Mouse (Mus musculus): Measurements from ENCODE around the gene Mta1. TPM values are rescaled to one million over a fixed set of nuclear protein-coding genes. Genes with fewer than 3 reads are reported as not detected.
A peak's percentile ranks its signal among the peaks of the same experiment; 100 is the strongest.

Mta1 gene
- polyA plus RNA-seq, 1 experiment from 2014 or later: 11.3 TPM

DNA sequence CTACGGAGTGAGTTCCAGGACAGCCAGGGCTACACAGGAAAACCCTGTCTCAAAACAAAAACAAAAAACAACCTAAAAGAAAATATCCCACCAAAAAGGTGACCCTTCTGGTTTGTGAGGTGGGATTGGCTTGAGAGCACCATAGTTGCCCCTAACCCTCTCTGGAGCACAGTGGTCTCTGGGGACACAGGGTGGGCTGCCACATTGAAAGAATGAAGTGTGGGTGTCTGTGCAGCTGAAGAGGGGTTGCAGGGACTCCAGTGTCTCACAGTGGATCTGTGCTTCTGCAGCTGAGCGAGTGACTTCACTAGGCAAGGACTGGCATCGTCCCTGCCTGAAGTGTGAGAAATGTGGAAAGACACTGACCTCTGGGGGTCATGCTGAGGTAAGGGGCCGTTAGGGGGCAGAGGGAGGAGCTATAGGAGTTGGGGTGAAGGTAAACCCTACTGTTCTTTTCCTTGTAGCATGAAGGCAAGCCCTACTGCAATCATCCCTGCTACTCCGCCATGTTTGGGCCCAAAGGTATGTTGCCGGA lies 55.0 kb downstream of the Mta1 start:
- WGBS: 77% methylated on average over 6 of the region's 6 CpGs
- Histone ChIP-seq H3K4me2 (replicated peaks) (peak overlapping the region; percentile 90; the same call in 1 of the 2 replicates), H3K27ac (no peak overlapping the region), H3K27me3 (replicated peaks) (peaks cover 6% of the 10 kb centered on the region; the same call in 1 of the 2 replicates), H3K4me3 (replicated peaks) (no peak overlapping the region), H3K9ac (no peak overlapping the region), H3K9me3 (no peaks in the 10 kb centered on the region), H3K36me3 (0 out of 2 replicates have a peak, but pooled peaks cover 4% of the 10 kb centered on the region), H3K4me1 (replicated peaks) (peaks cover 38% of the 10 kb centered on the region)
- ATAC-seq: no peak

DNA sequence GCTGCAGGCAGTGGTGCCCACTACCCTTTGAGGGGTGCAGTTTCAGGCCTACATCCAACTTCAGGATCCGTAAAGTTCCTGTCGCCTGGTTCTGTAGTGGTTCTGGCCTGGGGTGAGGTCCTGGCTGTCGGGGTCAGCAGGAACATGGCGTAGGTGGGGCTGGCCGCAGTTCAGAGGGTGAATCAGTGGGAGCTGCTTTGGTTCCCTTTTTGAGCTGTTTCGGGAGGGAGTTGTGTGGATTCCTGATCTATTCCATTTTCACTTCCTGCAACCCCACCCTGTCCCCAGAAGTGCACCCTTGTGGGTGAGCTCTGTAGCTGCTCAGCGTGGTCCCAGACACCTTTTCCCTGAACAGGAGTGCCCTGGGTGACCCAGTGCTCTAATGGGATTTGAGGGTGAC lies 55.9 kb downstream of the Mta1 start:
- 94% methylated on average over 7 of the region's 7 CpGs for WGBS
- ATAC-seq: no peak
- Histone ChIP-seq H3K9me3 (no peaks in the 10 kb centered on the region), H3K4me3 (replicated peaks) (no peak overlapping the region), H3K4me1 (replicated peaks) (peaks cover 30% of the 10 kb centered on the region), H3K27ac (no peak overlapping the region), H3K4me2 (replicated peaks) (no peak overlapping the region), H3K27me3 (replicated peaks) (peaks cover 6% of the 10 kb centered on the region; the same call in 1 of the 2 replicates), H3K36me3 (0 out of 2 replicates have a peak, but pooled peaks cover 4% of the 10 kb centered on the region), H3K9ac (no peak overlapping the region)

DNA sequence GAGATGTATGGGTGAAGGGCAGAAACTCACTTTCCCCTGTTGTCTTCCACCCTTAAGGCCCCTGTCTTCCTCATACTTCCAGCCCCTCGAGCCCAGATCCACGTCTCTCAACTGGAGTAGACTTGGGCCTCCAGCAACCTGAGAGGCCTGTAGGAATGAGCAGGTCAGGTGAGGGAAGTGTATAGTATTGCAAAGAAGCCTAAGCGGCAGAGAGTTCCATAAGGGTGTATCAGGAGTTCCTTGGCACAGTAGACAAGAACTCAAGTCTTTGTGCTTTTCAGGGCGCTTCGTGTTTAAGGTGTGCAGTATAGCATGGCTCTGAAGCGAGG lies 56.6 kb downstream of the Mta1 start:
- peaks cover 30% of the 10 kb centered on the region for H3K4me1 ChIP-seq (replicated peaks)
- H3K27me3 ChIP-seq (replicated peaks): peaks cover 3% of the 10 kb centered on the region; the same call in 1 of the 2 replicates
- 0 out of 2 replicates have a peak, but pooled peaks cover 4% of the 10 kb centered on the region for H3K36me3 ChIP-seq
- no peak for ATAC-seq
- H3K4me2 ChIP-seq (replicated peaks): peak overlapping the region; percentile 86
- H3K9ac ChIP-seq: 0 out of 2 replicates have a peak overlapping the region, but pooled peaks have one; percentile 51
- H3K4me3 ChIP-seq (replicated peaks): peak overlapping the region; percentile 38; the same call in 1 of the 2 replicates
- peak overlapping the region; percentile 87; the same call in 1 of the 2 replicates for H3K27ac ChIP-seq
- 78% methylated on average over 6 of the region's 6 CpGs for WGBS
- H3K9me3 ChIP-seq: no peaks in the 10 kb centered on the region

DNA sequence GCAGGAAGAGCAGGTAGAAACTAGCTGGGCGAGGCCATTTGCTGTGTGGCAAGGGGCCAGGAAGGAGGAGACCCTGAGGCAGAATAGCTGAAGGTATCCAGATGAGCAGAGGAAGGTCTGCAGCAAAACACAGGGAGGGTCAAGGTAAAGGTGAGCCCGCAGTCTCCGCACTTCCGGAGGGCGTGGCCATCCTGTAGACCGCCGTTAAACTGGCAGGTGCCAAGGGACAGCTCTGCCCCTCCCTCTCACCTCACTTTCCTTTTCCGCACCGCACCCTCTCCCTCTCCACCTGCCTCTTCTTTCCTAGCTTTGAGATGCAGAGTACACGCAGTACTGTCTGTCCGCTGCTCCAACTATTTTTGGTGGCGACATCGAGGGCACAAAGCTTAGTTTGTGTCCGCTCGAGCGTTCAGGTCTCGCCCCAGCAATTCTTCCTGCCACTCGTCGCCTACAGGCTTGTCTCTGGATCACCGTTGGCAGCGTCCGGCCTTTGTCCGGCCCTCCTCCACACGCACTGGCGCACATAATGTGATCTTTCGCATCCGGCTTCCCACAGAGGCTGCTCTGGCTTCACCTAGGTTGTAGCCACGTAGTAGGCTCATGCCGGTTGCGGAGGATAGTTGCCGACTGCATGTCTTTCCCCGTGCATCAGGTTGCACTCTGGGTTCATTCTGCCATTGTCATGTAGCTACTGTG lies 57.1 kb downstream of the Mta1 start:
- no peaks in the 10 kb centered on the region for H3K9me3 ChIP-seq
- H3K27ac ChIP-seq: peak overlapping the region; percentile 87
- WGBS: 4% methylated on average over 32 of the region's 32 CpGs
- peak; percentile 4 for ATAC-seq
- H3K4me2 ChIP-seq (replicated peaks): peak overlapping the region; percentile 86
- peak overlapping the region; percentile 51 for H3K9ac ChIP-seq
- peaks cover 3% of the 10 kb centered on the region; the same call in 1 of the 2 replicates for H3K27me3 ChIP-seq (replicated peaks)
- H3K4me3 ChIP-seq (replicated peaks): peak overlapping the region; percentile 38
- 0 out of 2 replicates have a peak, but pooled peaks cover 4% of the 10 kb centered on the region for H3K36me3 ChIP-seq
- peaks cover 30% of the 10 kb centered on the region for H3K4me1 ChIP-seq (replicated peaks)

DNA sequence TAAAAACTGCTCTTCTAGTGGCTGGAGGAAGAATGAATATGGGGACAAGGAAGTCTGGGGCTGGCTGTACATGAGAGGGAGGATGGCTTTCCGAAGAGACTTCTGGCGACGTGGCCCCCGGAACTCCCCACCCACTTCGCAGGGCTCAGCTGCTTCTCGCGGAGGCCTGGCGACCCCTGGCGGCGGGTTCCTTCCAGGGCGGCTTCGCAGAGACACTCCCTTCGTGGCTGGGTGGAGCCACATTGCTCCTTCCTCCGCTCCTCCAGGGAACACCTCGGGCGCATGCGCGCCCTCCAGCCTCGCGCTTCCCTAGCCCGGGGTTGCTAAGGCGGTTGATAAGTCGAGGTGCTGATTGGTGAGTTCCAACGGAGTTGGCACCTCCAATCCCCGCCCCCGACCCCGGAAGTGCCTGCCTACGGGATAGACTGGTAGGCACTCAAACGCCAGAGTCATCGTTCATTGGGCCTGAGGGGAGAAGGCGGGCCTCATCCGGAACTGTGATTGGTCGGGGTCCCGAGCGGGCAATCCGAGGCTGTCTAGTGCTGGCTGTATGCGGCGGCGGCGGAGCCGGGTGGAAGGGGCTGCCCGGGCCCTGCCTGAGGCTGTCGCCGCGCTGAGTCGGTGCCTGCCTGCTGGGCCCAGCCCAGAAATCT lies 57.9 kb downstream of the Mta1 start, which contains the start of gene Tedc1:
Gene Tedc1 (plus strand): TSS at position 535 of the 653 bp plus-strand sequence.
- peaks cover 30% of the 10 kb centered on the region for H3K4me1 ChIP-seq (replicated peaks)
- H3K4me2 ChIP-seq (replicated peaks): peak within 1 kb of the TSS; percentile 86
- H3K27me3 ChIP-seq (replicated peaks): no peaks in the 10 kb centered on the region
- no peaks in the 10 kb centered on the region for H3K9me3 ChIP-seq
- peak within 1 kb of the TSS; percentile 65 for H3K4me3 ChIP-seq (replicated peaks)
- WGBS: under 1% methylated on average over 46 of the region's 46 CpGs
- peak; percentile 95 for ATAC-seq
- peak within 1 kb of the TSS; percentile 87 for H3K27ac ChIP-seq
- H3K36me3 ChIP-seq: 0 out of 2 replicates have a peak, but pooled peaks cover 4% of the 10 kb centered on the region
- H3K9ac ChIP-seq: peak within 1 kb of the TSS; percentile 57

DNA sequence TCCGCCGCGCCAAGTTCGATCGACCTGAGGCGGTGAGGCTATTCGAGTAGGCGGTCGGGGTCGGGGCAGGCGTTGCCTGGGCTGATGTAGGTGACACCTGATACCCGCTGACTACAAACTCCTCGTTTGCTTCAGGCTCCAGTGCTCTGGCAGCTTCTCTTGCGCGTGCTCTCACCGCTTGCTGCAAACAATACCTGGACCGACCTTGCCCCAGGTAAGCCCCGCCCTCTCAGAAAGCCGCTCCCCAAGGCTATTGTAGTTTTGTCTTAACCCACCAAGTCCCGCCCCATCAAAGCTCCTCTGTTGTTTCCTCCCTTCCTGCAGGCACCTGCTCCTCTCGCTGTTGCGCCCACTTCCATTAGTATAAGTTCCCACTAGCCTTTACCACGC lies 58.5 kb downstream of the Mta1 start:
- Histone ChIP-seq H3K9me3 (no peaks in the 10 kb centered on the region), H3K4me2 (replicated peaks) (peak overlapping the region; percentile 85), H3K9ac (peak overlapping the region; percentile 57), H3K36me3 (0 out of 2 replicates have a peak, but pooled peaks cover 4% of the 10 kb centered on the region), H3K27ac (peak overlapping the region; percentile 79), H3K4me3 (replicated peaks) (peak overlapping the region; percentile 65), H3K27me3 (replicated peaks) (no peaks in the 10 kb centered on the region), H3K4me1 (replicated peaks) (peaks cover 28% of the 10 kb centered on the region)
- under 1% methylated on average over 23 of the region's 23 CpGs for WGBS
- ATAC-seq: peak; percentile 41

DNA sequence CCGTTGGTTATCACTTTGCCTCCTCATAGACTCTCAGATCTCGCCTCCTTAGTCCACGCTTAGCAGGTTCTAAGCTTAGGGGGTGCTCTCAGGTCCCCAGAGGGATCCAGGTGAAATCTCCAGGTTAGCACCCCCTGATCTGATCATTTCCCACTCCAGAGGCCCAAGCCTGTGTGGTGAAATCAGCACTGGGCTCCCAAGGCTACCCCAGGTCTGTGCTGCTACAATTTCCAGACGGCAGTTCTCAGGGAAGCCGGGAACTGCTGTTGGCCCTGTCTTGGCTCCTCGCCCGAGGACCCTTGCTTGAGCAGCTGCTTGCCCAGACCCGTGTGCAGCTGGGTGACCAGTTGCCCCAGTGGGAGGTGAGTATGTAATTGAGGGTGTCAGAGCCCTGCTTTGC lies 58.9 kb downstream of the Mta1 start:
- peak overlapping the region; percentile 85 for H3K4me2 ChIP-seq (replicated peaks)
- H3K27me3 ChIP-seq (replicated peaks): no peaks in the 10 kb centered on the region
- 27% methylated on average over 8 of the region's 8 CpGs for WGBS
- no peak overlapping the region for H3K27ac ChIP-seq
- peak overlapping the region; percentile 65 for H3K4me3 ChIP-seq (replicated peaks)
- H3K36me3 ChIP-seq: 0 out of 2 replicates have a peak, but pooled peaks cover 4% of the 10 kb centered on the region
- H3K9me3 ChIP-seq: no peaks in the 10 kb centered on the region
- H3K4me1 ChIP-seq (replicated peaks): peaks cover 25% of the 10 kb centered on the region
- ATAC-seq: no peak
- H3K9ac ChIP-seq: peak overlapping the region; percentile 57

DNA sequence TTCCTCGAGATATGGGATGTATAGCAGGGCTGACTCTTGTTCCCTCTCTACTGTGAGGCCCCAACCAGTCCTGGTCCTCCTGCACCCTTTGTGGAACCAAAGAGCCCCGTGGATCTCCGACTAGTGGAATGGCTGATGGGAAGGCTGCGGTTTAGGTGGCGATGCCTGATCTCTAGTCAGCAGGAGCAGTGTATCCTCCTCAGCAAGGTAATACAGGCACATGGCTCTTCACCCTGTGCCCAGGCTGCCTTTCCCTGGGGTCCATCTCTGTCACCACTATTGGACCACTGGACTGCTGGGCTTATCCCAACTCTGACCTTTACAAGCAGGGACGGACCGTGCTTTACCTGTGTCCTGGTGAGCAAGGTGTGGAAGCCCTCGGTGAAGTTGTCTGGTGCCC lies 59.4 kb downstream of the Mta1 start:
- H3K4me1 ChIP-seq (replicated peaks): peaks cover 21% of the 10 kb centered on the region
- ATAC-seq: no peak
- H3K4me3 ChIP-seq (replicated peaks): peak overlapping the region; percentile 65; the same call in 1 of the 2 replicates
- H3K9me3 ChIP-seq: no peaks in the 10 kb centered on the region
- H3K36me3 ChIP-seq: peaks cover 8% of the 10 kb centered on the region; the same call in 1 of the 2 replicates
- H3K27me3 ChIP-seq (replicated peaks): no peaks in the 10 kb centered on the region
- peak overlapping the region; percentile 57; the same call in 1 of the 2 replicates for H3K9ac ChIP-seq
- 83% methylated on average over 8 of the region's 8 CpGs for WGBS
- H3K4me2 ChIP-seq (replicated peaks): peak overlapping the region; percentile 85
- no peak overlapping the region for H3K27ac ChIP-seq

DNA sequence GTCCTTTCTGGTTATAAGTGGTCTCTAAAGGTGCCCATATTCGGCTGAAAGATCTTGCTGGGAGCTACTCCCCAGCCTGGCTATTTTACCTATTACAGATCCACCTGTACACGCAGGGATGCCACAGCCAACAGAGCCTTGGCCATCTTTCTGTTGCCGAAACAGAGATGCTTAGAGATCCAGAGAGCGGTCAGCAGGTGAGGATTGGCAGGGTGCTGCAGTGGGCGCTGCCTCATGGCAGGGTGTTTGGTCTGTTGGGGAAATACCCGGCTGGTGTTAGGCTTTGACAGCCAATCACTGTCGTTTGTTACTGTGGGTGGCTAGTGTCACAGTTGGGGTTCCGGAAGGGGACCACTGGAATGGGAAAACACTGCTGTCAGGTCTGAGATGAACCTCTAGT lies 59.9 kb downstream of the Mta1 start:
- H3K9me3 ChIP-seq: no peaks in the 10 kb centered on the region
- H3K27me3 ChIP-seq (replicated peaks): no peaks in the 10 kb centered on the region
- H3K36me3 ChIP-seq: peaks cover 9% of the 10 kb centered on the region; the same call in 1 of the 2 replicates
- H3K4me1 ChIP-seq (replicated peaks): peaks cover 21% of the 10 kb centered on the region
- H3K4me2 ChIP-seq (replicated peaks): 0 out of 2 replicates have a peak overlapping the region, but pooled peaks have one; percentile 85
- 91% methylated on average over 8 of the region's 8 CpGs for WGBS
- ATAC-seq: no peak
- H3K27ac ChIP-seq: no peak overlapping the region
- no peak overlapping the region for H3K4me3 ChIP-seq (replicated peaks)
- H3K9ac ChIP-seq: no peak overlapping the region

DNA sequence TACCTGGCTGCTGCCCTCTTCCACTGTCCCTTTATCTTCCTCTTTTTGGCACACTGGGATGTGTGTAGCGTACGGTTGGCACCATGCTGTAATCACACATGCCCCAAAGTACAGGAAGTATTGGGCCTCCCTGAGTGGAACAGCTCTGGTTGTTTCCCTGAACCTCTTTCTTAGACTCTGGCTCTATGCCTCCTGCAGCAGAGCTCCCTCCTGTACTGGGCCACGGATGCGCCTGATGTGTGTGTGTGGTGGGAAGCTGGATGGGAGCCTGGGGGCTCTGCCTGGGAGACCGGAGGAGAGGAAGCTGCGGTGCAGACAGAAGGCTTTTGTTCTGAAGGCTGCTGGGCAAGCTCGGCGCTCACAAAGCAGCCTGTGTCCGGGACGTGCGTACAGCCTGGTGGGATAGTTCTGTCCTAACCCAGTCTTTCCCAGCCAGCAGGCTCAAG lies 65.5 kb downstream of the Mta1 start:
- H3K4me2 ChIP-seq (replicated peaks): no peak overlapping the region
- peaks cover 5% of the 10 kb centered on the region; the same call in 1 of the 2 replicates for H3K36me3 ChIP-seq
- WGBS: 87% methylated on average over 11 of the region's 11 CpGs
- H3K9ac ChIP-seq: no peak overlapping the region
- no peaks in the 10 kb centered on the region for H3K27me3 ChIP-seq (replicated peaks)
- ATAC-seq: peak; percentile 32; the same call in 1 of the 2 replicates
- no peaks in the 10 kb centered on the region for H3K9me3 ChIP-seq
- H3K4me1 ChIP-seq (replicated peaks): no peaks in the 10 kb centered on the region
- 0 out of 2 replicates have a peak overlapping the region, but pooled peaks have one; percentile 17 for H3K27ac ChIP-seq
- no peak overlapping the region for H3K4me3 ChIP-seq (replicated peaks)

DNA sequence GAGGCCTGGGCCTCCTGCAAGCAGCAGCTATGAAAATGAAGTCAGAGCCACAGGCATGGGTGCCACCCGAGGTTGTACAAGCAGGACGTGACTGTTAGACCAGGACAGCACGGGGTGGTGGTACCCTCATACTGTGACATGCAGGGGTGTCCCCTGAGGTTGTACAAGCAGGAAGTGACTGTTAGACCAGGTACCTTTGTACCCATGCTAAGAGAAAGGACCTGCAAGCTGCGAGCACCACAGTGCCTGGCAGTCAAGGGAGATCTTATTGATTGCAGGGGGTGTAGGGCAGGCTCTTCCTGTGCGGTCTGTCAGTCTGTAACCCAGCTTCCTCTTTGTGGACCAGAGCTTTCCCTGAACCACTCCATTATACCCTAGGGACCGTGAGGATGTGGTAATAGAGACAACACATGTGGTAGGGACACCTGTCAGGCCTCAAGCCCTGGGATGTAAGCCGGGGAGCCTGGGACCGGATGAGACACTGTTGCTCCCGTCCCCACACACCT lies 70.0 kb downstream of the Mta1 start:
- Histone ChIP-seq H3K4me2 (replicated peaks) (no peak overlapping the region), H3K4me1 (replicated peaks) (no peaks in the 10 kb centered on the region), H3K36me3 (no peaks in the 10 kb centered on the region), H3K27ac (no peak overlapping the region), H3K9ac (no peak overlapping the region), H3K27me3 (replicated peaks) (no peaks in the 10 kb centered on the region), H3K4me3 (replicated peaks) (no peak overlapping the region), H3K9me3 (no peaks in the 10 kb centered on the region)
- ATAC-seq: no peak
- 75% methylated on average over 9 of the region's 9 CpGs for WGBS
